Mouse (Mus musculus) small intestine, adult 2 months (tissue): ENCODE data around the gene Prune1. TPM values are rescaled to one million over a fixed set of nuclear protein-coding genes. Genes with fewer than 3 reads are reported as not detected.

Experiments used
- H3K27ac ChIP-seq: fragments of 200-500 bp; 2 replicates; pipeline ENCODE4 v1.5.1; 2012; ENCODE audit warnings: low read depth, low read length, control low read depth, inconsistent platforms; ENCODE audit not compliant: insufficient read depth
- H3K27me3 ChIP-seq: fragments of 200-500 bp; 2 replicates; pipeline ENCODE4 v1.6.1; 2012; ENCODE audit warnings: mild to moderate bottlenecking, moderate library complexity, low read length, inconsistent platforms; ENCODE audit not compliant: control insufficient read depth, insufficient read depth
- H3K36me3 ChIP-seq: fragments of 200-500 bp; 2 replicates; pipeline ENCODE4 v1.6.1; 2012; ENCODE audit warnings: mild to moderate bottlenecking, low read length, control low read depth, inconsistent platforms; ENCODE audit not compliant: control insufficient read depth, insufficient read depth
- H3K4me1 ChIP-seq: fragments of 200-500 bp; 2 replicates; pipeline ENCODE4 v1.6.1; 2012; ENCODE audit warnings: low read length, inconsistent platforms, mixed read lengths; ENCODE audit not compliant: control insufficient read depth, insufficient read depth, insufficient read length
- H3K4me3 ChIP-seq: fragments of 200-500 bp; 2 replicates; pipeline ENCODE4 v1.5.1; 2012; ENCODE audit warnings: low read depth, mild to moderate bottlenecking, control low read depth, inconsistent platforms, low read length, moderate library complexity
- CTCF ChIP-seq: fragments of 200-500 bp; IDR thresholded peaks from 2 replicates; pipeline ENCODE4 v1.5.1; 2012; ENCODE audit warnings: low read depth, mild to moderate bottlenecking, control low read depth, inconsistent platforms, low read length, moderate library complexity, mixed read lengths; ENCODE audit not compliant: insufficient replicate concordance, insufficient read length; ENCODE audit errors: extremely low read depth
- POLR2A ChIP-seq: fragments of 200-500 bp; IDR thresholded peaks from 2 replicates; pipeline ENCODE4 v1.6.1; 2012; ENCODE audit warnings: low read depth, mild to moderate bottlenecking, control low read depth, inconsistent platforms, low read length, moderate library complexity
- WGBS: fragments of 180-500 bp; shearing (Covaris S2); methylation state at CpG from one replicate; pipeline ENCODE4 v1.1.7; 2018; 5-methylcytosine and 5-hydroxymethylcytosine counted together
- polyA plus RNA-seq: library from polyadenylated mRNA; depleted of rRNA; stranded (reverse); fragments of >200 nt; gene quantifications from 2 replicates; pipeline ENCODE4 v1.2.3, GENCODE M21; 2012

Prune1 gene
- polyA plus RNA-seq, 1 experiment = 11.5 TPM

GRCm38 (mm10) chr3:95229781-95230494, 51.9 kb downstream of the Prune1 start:
- TF ChIP-seq CTCF = 0 out of 2 replicates have a peak, but pooled peaks have one; percentile 1
- TF ChIP-seq POLR2A = peak; percentile 85
- H3K27me3 ChIP-seq = no peaks in the 10 kb centered on the region
- H3K27ac ChIP-seq = peak overlapping the region; percentile 100
- under 1% methylated on average over 13 of the region's 13 CpGs for WGBS
- H3K36me3 ChIP-seq = peaks cover 35% of the 10 kb centered on the region
- H3K4me1 ChIP-seq = peaks cover 26% of the 10 kb centered on the region
- peak overlapping the region; percentile 84 for H3K4me3 ChIP-seq

- WGBS = 1% methylated on average over 43 of the region's 43 CpGs
- Histone ChIP-seq H3K27ac (peak overlapping the region; percentile 100), H3K4me3 (peak overlapping the region; percentile 84), H3K27me3 (no peaks in the 10 kb centered on the region), H3K4me1 (peaks cover 26% of the 10 kb centered on the region), H3K36me3 (peaks cover 29% of the 10 kb centered on the region)
- peak; percentile 1 for TF ChIP-seq POLR2A
- TF ChIP-seq CTCF = no peak
Measured at GRCm38 (mm10) chr3:95228894-95229780, 52.7 kb downstream of the Prune1 start.

DNA sequence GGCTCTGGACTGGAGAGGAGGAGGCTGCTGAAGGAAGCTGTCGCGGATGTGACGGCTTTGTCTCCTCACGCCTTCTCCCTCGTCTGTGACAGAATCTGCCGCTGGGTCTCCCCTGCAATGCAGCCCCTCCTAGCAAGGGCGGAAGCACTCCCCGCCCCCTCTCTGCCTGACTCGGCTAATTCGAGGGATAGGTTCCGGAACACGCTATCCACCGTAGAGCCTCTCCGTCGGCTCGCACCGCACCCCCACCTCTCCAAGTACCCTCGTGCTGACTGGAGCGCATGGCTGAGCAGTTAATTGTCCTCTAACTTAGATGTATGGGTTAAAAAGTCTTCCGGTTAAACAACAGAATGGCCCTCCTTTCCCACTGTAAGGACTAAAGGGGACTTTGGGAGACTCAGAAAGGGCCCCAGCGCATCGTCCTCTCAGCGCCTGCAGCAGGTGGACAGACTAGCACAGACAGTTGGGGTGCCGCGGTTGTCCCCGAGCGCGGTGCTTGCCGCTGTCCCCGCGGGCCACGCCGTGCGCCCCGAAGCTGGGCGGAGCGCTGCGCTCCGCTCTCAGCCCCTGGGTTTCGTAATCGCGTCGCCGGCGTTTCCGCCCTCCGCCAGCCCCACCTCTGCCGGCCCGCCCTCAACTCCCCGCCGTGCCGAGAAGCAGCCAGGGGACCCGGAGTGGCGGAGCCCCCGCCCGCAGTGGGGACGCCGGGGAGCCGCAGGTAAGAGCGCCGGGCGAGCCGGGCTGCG, 53.6 kb downstream of the Prune1 start, which contains the start of gene Cdc42se1:
Gene Cdc42se1 (plus strand): TSS at position 585 of the 746 bp plus-strand sequence.
- TF ChIP-seq POLR2A = peak; percentile 80
- TF ChIP-seq CTCF = no peak
- peaks cover 24% of the 10 kb centered on the region for H3K36me3 ChIP-seq
- H3K27ac ChIP-seq = peak within 1 kb of the TSS; percentile 100
- H3K4me1 ChIP-seq = peaks cover 26% of the 10 kb centered on the region
- H3K27me3 ChIP-seq = no peaks in the 10 kb centered on the region
- WGBS = under 1% methylated on average over 64 of the region's 64 CpGs
- peak within 1 kb of the TSS; percentile 84 for H3K4me3 ChIP-seq

DNA sequence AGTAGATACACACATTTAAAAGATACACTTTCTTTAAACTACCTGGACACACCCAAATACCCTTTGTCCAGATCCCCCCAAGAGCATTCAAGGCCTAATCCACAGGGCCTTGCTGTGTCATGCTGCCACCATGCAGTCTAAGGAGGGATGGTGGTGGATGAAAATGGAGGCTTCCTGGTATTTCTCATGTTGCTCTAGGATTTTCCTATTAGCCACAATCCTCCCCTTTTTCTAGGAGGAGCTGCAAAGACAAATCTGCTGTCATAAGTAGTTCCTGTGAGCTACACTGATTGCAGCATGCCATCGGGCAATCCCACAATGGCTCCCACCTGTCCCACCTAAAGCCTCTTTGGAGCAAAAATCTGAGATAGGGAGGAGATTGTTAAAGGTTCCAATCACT, 54.7 kb downstream of the Prune1 start:
- H3K27me3 ChIP-seq = no peaks in the 10 kb centered on the region
- no peak overlapping the region for H3K4me3 ChIP-seq
- no peak overlapping the region for H3K27ac ChIP-seq
- 35% methylated on average over 1 of the region's 1 CpGs for WGBS
- H3K4me1 ChIP-seq = peaks cover 19% of the 10 kb centered on the region
- TF ChIP-seq POLR2A (no peak), CTCF (no peak)
- H3K36me3 ChIP-seq = peaks cover 16% of the 10 kb centered on the region

GRCm38 (mm10) chr3:95224295-95224694, 57.6 kb downstream of the Prune1 start:
- Histone ChIP-seq H3K4me1 (0 out of 2 replicates have a peak, but pooled peaks cover 2% of the 10 kb centered on the region), H3K27ac (no peak overlapping the region), H3K27me3 (no peaks in the 10 kb centered on the region), H3K4me3 (no peak overlapping the region), H3K36me3 (peaks cover 13% of the 10 kb centered on the region)
- WGBS = 39% methylated on average over 6 of the region's 6 CpGs
- TF ChIP-seq POLR2A = no peak
- TF ChIP-seq CTCF = no peak

DNA sequence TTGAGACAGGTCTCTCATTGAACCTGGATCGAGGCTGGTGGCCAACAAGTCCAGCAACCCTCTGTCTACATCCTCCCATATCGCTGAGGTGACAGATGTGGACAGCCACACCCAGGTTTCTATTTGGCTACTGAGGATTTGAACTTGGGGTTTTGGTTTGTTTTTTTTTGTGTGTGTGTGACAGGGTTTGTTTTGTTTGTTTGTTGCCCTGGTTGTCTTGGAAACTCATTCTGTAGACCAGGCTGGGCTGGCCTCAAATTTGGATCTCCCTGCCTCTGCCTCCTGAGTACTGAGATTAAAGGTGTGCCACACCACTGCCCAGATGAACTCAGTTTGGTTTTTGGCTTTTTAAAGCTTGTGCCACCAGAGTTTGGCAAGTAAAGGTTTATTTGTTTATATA, 58.8 kb downstream of the Prune1 start:
- Histone ChIP-seq H3K36me3 (peaks cover 14% of the 10 kb centered on the region), H3K4me3 (no peak overlapping the region), H3K27ac (no peak overlapping the region), H3K4me1 (0 out of 2 replicates have a peak, but pooled peaks cover 2% of the 10 kb centered on the region), H3K27me3 (no peaks in the 10 kb centered on the region)
- TF ChIP-seq CTCF = no peak
- TF ChIP-seq POLR2A = no peak
- WGBS = 75% methylated on average over 2 of the region's 2 CpGs
